Mouse (Mus musculus): ENCODE measurements at regions not wholly inside any gene's neighbourhood (a gene's known extent, or its start where the extent isn't known, plus 50 kb on each side); places are given as distances from the start of the nearest gene placed in this dataset.

DNA sequence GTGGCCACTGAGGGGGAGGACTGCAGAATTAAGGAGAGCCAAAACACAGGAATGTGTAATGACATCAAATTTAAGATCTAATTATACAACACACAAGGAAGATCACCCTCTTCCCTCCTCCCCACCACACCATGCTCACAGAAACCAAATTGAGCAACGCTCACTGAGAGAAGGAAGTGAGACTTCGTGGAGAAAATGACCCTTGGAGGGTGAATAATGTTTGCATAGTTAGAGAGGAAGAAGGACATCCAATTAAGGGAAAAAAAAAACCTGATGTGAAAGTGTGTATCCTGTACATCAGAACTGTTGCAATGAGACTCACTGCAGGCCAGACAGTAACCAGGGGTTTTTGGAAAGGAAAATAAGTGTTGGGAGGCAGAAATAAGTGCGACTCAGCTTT lies 144.8 kb upstream of the Zeb2 start:
- peak in 1 of 2 experiments; percentile 32 for DNase-seq (ENCODE audit: inconsistent age in 2 of 2, low spot score in 1 of 2)

DNA sequence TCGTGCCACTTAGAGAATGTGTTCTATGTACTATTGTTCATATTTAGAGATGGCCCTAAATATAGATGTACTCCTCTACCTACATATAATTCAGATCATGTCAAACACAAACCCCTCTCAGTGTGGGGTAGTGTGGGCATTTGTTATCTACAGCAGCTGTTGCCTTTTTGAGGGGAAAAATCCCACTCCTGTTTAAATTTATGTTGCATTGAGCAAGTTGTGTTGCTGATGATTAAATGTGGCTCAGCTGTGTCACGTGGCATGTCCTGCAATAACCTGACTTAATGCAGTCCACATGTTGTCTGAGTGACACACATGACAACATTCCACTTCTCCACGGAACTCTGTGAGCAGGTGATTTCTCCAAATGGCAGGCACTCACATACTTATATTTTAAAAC lies 141.7 kb upstream of the Zeb2 start:
- no peak for DNase-seq (ENCODE audit: inconsistent age in 2 of 2, low spot score in 1 of 2)

DNA sequence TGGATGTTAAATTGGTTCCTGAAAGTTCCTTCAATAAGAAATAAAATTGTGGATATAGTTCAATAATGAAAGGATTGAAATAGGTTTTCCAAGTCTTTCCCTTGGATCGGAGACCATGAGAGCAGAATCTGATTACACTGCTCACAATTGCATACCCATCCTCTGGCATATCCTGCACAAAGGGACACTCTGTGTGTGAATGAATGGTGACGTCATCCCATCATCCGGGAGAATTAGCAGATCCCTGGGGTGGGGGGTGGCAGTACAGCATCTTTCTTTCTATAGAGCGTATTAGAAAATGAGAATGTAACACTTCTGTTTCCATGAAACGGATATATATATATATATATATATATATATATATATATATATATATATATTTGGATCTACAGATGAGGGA lies 139.2 kb upstream of the Zeb2 start:
- no peak for DNase-seq (ENCODE audit: inconsistent age in 2 of 2, low spot score in 1 of 2)

DNA sequence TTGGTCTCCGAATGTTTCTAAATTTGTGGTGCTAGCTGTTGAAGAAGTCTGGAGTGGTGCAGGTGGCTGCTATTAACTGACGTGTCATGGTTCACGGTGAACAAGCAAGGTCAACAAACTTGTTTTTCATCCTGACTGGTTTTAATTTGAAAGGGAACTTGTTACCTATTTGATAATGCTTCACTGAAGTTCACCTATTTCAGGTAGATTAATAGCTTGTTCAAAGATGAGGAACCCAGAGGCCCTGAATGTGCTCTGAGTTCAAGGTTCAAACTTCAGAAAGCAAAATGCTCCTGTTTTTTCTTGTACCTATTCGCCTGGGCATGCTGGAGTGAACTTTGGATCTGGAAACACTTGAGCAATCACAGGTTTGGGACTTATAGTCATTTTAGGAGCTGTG lies 136.7 kb upstream of the Zeb2 start:
- no peak for DNase-seq (ENCODE audit: inconsistent age in 2 of 2, low spot score in 1 of 2)

DNA sequence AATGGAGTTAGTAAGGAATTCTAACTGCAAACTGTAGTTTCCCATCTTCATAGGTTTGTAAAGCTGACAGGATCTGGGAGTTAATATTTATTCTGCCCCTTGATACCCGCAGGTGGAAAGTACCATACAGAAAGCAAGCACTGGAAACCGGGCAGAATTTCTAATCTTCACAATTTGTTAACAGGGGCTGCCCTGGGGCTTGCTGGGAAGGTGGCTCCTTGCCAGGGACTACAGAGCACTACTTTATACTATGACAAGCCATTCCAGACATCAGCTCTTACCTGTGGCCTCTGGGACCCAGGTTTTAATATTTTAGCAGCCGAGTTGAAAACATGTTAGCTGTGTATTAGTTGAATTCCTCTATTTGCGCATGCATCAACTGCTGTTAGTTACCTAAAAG lies 135.1 kb upstream of the Zeb2 start:
- DNase-seq (ENCODE audit: inconsistent age in 2 of 2, low spot score in 1 of 2), result no peak

DNA sequence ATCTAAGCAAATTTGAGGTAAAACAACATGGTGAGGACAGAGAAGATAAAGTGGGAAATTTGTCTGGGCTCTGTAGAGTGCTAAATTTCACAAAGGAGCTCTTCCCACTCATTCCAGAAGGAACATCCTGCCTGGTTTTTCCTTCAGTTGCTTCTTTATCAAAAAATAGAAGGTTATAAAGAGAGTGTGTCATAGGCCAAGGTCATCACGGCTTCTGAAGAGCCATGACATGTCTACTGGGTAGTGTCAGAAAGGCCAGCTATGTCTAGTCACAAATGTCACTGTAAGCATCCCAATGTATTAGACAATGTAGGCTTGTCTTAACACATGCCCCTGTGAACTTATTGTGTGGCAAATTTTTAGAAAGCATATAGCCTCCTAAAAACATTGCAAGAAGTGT lies 132.5 kb upstream of the Zeb2 start:
- DNase-seq (ENCODE audit: inconsistent age in 2 of 2, low spot score in 1 of 2), result peak; percentile 57 to 81

DNA sequence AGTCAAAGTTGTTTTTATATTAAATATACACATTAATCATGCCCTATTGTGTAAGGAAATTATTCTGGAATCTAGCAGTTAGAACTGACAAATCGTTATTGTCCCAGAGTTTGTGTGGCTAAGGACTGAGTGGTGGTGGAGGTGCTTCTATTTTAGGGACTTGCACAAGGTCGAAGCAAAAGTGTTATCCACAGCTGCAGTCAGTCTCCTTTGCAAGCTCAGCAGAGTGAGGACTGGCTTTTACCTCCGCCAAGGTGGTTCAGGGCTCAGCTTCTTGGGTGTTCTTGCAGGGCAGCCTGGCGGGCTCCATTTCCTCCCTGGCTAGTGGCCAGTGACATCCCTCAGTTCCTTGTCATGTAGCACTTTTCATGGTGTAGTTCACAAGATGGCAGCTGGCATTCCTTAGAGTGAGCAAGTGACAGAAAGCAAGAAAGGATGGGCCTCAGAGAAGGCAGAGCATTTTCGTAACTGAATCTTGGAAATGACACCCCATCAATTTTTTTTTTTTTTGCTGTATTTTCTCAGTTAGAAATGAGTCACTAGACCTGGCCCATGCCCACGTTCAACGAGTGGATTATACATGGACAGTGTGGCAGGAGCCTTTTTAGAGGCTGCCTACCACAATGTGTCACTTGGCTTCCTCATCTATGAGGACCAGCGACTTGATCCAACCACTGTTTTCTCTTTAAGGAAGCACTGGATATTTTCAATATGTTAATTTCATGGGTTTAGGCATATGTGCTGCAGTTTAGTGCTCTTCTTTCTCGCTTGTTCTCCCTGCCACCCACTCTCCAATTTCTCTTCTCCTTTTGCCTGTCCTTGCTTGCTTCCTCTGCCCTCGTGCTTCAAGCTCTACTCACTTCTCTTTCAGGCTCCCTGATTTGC lies 129.1 kb upstream of the Zeb2 start:
- DNase-seq (ENCODE audit: inconsistent age in 2 of 2, low spot score in 1 of 2), result peak; percentile 29 to 68

DNA sequence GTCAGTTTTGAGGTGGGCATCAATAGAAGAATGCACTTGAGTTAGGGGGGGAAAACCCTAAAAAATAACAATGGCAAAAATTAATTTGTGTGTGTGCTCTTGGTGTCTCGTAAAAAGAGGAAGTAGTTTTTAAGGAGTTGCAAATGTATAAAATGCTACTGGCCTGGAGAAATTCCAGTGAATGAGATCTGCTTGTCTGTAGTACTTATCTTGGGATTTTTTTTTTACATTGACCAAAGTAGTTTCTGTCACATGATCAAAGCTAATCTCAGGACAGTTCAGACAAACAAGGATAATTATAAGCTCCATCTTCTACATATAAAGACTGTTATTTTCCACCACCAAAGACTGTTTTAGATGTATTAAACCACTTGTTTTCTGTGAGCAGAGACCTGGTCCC lies 128.3 kb upstream of the Zeb2 start:
- DNase-seq (ENCODE audit: inconsistent age in 2 of 2, low spot score in 1 of 2), result no peak

DNA sequence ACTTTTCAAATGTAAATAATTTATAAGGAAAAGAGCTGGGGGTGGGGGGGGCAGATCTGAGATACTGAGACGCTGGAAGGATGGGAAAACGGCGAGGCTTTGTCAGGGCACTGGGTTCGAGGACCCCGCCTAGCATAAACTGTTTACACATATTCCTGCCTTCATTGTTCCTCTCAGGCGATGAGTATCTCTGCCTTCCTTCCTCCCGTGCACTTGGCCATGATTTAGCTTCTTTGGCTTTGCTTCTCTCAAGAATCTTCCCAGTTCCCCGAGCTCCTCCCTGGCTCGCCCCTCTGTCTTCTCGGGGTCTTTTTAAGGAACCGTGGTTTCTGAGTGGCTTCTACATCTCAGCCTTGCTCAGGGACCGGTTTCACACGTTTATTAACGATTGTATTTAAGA lies 127.3 kb upstream of the Zeb2 start:
- DNase-seq (ENCODE audit: inconsistent age in 2 of 2, low spot score in 1 of 2), result no peak

DNA sequence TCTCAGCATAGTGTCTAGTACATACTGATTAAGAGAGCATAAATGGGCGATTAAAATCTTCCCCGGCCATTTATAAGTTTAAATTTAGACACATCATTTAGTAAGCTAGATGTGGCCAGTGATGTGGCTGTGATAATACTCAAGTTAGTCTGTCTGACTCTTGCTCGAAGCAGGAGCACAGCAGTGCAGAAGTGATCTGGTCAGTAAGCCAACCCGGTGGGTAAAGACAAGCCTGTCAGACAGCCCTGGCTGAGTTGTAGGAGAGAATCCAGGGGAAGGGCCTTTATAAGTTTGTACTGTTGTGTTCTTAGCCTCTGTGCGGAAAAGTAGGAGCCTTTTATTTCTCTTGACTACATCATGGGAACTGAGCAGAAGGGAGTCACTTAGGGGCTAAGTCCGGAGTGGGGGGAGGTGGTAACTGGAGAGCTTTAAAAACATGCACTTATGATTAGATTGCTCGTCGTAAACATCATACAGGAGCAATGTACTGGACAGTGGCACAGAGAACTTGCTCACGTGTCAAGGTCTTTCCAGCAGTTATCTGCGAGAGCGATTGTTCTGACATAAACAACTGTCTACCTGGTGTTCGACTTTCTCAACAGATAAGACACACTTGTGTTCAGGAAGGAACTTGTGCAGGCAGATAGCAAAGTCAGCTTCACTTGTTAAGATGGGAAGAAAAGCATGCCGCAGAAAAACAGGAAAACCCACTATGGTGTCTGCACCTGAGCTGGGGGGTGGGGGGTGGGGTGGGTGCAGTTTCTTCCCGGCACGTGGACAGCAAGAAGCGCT lies 122.5 kb upstream of the Zeb2 start:
- no peak for DNase-seq (ENCODE audit: inconsistent age in 2 of 2, low spot score in 1 of 2)

DNA sequence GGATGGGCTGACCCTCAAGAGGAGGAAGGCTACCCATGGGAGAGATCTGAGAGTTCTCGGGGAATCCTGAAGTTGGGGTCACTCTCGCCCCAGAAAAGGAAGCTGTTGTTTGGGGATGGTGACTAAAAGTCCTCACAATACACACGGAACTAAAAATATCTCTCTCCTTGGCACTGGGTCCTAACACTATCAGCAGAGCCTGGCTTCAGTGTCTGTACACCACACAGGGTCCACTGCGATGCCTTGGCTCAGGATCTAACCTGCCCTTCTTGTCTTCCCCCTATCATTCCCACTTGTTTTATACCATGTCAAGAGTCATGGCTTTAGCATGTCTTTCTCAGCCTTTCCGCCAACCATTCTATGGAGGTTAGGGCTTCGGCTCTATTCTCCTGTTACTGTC lies 121.8 kb upstream of the Zeb2 start:
- no peak for DNase-seq (ENCODE audit: inconsistent age in 2 of 2, low spot score in 1 of 2)

DNA sequence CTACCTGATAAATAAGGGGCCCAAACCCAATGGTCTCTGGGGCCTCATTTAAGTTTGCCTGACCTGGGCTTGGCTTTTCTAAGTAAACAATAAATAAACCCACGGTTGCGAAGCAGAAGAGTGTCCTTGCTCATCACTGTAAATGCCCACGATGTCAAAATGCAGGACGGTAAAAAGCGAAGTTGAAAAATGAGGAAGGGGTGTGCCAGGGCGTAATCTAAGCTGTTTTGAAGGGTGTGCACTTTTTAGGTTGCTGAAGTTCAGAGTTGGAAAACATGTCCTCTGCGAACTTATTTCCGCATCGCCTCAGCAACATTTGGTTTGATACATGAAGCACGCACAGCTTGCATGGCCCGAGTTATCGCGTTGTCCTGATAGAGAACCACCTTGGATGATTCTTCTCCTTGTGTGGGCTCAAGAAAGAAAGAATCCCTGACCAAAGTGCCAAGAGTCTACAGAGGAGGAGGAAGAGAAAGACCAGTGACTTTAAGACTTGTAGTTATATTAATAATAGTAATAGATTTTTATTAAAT lies 119.0 kb upstream of the Zeb2 start:
- DNase-seq (ENCODE audit: inconsistent age in 2 of 2, low spot score in 1 of 2), result no peak

DNA sequence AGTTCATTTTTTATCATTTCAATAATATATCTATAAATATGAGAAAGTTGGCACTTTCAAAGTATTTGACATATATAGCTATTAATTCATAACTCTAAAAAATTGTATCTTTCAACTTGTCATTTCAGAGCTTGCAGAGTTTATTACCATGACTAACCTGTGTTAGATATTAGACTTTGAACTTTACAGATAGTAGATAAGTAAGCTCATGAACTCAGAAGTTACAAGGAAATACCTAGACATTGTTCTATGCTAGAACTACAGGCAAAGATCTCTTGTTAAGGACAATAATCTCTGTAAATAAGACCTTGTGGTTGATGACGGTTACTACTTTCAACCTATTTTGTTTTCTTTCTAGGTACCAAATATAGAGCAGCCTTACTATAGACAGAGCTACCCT lies 117.0 kb upstream of the Zeb2 start:
- no peak for DNase-seq (ENCODE audit: inconsistent age in 2 of 2, low spot score in 1 of 2)

DNA sequence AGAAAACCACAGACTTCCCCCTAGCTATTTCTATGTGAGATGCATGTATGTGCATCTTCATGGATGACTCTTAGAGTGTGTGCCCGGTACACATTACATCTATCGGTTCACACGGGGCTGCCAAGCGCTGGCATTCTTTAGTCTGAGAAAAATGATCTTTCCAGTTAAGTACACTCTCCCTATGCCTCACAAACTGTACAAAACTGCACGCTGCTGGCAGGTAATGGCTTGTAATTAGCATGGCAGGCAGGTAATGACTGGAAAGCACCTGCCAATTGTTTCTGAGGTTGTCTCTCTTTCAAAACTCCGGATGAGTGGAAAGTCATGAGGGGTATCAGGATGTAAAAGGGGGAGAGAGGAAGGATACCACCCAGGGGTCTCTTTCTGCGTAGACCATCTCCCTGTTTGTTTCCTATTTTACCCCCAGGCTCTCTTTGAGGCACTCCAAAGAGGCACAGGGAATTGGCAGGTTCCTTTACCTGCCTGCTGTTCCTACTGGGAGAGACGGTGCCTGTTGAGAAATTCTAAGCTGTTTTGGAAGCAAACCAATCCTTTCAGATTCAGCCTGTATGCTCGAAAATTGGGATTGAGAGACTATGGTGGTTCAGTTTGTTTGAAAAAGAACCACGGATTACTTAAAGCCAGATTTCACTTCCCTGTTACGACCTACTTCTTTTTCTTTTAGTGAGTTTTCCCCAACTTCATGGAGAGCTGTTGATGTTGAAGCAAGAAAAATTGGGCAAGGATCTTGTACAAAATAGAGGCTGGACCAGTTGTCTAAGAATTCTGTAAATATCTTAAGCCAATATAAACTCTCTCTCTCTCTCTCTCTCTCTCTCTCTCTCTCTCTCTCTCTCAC lies 113.4 kb upstream of the Zeb2 start:
- no peak for DNase-seq (ENCODE audit: inconsistent age in 2 of 2, low spot score in 1 of 2)

DNA sequence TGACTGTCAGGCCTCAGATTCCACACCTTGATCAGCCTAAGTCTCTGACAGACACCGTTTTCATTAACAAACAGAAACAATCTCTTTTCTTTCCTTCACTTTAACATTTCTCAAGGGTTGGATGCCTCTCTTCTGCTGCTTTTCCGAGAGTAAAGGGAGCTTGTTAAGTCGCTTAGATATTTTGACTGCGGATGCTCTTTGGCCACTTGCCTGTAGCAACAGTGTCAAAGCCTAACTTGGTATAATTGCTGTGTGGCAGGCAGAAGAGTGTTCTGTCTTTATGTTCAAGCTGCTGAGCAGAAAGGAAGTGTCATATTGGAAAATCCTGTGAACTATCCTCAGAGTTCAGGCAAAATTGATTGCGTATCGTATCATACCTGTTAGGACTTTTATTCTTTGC lies 112.3 kb upstream of the Zeb2 start:
- DNase-seq (ENCODE audit: inconsistent age in 2 of 2, low spot score in 1 of 2), result no peak

DNA sequence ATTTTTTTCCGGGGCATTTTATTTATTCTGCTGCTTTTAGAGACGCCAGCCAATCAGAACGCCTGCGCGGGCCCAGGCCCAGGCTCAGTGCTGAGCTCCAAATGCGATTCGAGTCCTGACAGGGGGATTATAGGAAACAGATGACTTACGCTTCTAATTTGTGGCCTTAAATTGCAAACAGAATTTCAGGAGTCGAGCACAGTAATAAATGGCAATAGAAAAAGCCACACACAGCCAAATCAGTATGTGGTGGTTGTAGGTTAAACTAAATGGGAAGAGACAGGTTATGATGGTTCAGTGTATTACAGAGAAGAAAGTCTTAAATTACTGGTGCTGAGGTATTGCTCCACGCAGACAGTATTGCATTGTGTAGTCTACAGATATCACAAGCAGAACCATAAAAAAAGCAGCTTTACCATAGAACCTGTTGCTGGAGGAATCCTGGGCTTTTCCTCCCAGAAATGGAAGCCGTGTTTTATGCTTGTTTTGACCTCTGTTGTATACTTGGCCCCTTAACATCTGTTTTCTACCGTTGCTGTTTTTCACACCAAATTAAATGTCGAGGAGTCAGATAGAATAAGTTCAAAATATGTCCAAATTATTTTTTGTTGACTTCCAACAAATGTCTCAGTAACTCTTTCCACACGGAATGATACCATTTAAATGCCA lies 110.2 kb upstream of the Zeb2 start:
- DNase-seq (ENCODE audit: inconsistent age in 2 of 2, low spot score in 1 of 2), result no peak

DNA sequence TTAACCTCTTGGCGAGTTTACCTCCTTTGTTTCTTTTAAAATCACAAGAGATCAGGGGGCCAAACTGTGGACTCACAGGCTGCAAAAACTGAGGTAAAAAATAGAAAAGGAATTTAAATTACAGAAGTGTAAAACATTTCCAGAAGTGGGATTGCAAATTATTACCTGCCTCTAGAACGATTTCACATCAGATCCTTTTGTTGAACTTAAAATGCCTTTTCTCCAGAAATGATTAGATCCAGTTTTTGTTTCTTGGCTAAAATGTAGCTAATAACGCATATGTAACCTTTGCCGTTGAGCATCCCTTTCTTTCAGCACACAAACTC lies 108.8 kb upstream of the Zeb2 start:
- no peak for DNase-seq (ENCODE audit: inconsistent age in 2 of 2, low spot score in 1 of 2)

DNA sequence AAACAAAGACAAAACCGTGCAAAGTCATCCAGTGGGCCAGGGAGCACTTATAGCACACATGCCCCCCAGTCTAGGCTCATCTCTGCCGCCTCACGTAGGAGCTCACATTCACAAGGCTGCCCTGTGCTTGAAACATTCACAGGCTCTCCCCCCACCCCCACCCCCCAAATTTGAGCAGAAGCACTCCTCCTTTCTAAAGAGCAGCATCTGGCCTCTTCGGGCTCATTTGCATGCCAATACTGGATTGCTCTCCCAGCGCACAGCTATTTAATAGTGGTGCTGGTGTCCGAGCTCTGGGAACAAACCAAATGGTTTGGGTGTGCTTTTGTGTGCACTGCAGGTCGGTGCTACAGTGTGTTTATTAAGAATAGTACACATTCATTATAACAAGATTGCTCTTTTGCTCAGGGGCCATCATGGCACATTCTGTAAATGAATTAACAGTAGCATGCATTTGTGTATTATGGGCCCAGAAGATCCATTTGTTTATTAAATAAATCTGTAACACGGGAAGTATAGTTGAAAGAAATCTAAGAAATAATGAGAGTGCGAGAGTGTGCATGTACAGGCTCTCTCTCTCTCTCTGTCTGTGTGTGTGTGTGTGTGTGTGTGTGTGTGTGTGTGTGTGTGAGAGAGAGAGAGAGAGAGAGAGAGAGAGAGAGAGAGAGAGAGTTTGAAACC lies 108.3 kb upstream of the Zeb2 start:
- no peak for DNase-seq (ENCODE audit: inconsistent age in 2 of 2, low spot score in 1 of 2)

DNA sequence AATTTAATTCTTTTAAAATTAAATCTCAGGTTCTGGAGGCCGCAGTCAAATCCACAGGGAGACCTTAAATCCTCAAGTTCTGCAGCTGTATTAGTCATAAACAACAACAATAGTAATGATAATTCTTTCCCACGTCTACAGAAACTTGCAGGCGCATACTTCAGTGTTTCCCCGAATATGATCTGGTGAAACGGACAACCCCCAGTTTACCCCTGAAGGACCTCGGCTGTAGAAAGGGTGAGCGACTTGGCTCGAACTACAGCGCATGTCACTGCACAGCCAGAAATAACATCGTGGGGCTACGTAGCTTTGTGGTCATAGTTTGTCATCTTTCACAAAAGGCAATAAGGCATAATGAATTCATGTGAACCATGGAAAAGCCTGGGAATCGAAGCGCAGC lies 105.0 kb upstream of the Zeb2 start:
- no peak for DNase-seq (ENCODE audit: inconsistent age in 2 of 2, low spot score in 1 of 2)

DNA sequence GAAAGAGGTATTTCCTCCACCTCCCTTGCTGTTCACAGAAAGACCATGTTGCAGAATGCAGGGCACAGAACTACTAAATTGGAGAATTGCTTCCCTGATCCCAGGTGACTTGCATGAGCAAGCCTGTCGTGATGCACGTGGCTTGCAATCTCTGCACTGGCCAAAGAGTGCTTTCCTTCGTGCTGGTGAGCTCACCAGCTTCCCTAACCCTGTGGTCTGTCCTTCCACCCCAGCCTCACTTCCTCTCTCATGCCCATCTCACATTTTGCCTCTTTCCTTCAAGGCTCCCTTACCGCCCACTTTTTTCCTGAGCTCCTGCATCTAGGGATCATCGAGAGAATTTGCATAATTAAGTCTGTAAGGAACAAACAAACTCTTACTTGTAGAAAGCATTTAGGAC lies 102.7 kb upstream of the Zeb2 start:
- DNase-seq (ENCODE audit: inconsistent age in 2 of 2, low spot score in 1 of 2), result no peak

All from adrenal gland, adult (tissue).